Mouse (Mus musculus): ENCODE data around the gene Srek1.

Gene Srek1

DNA sequence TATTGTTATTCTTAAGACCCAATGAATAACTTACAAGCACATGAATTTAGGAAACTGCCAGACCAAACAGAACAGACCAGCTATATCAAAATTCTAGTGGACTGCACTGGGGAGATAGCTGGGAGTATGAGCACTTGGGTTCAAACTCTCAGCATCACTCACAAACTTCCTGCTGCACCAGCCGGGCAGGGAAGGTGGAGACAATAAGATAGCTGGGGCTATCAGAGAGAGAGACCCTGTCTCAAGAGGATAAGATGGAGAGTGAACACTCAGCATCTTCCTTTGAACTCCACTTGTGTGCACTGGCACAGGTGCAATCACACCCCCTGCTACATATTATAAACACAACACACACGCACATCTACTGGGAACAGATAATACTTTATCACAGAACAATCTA lies 47.5 kb downstream of the Srek1 start:
- no peak for DNase-seq (ENCODE audit: inconsistent ontology term)

DNA sequence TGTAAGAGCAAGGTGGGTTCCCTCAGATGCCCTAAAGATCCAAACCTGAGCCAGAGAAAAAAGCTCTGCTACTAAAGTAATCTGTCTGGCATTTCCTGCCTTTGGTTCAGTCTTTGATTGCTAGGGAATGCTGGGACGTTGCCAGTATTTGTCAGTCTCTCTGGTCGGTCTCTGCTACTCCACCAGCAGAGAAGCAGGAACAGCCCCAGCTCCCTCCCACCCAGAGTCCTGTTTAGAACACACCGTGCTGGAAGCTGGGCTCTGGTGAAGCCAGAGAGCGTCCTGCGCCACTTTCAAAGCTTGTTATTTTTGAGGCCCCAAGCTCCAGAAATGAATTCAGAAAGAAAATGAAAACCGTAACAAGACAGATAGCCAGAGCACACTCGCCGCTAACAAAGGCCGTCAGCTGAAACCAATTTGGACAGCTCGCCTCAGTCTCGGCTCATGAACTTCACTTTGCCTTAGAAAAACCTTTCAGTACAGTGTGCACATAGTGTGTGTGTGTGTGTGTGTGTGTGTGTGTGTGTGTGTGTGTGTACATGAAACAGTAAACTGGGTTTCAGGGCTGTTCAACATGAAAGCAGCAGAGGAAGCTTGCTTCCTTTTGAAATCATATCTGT lies 62.9 kb downstream of the Srek1 start:
- peak; percentile 85 for DNase-seq (ENCODE audit: inconsistent ontology term)

DNA sequence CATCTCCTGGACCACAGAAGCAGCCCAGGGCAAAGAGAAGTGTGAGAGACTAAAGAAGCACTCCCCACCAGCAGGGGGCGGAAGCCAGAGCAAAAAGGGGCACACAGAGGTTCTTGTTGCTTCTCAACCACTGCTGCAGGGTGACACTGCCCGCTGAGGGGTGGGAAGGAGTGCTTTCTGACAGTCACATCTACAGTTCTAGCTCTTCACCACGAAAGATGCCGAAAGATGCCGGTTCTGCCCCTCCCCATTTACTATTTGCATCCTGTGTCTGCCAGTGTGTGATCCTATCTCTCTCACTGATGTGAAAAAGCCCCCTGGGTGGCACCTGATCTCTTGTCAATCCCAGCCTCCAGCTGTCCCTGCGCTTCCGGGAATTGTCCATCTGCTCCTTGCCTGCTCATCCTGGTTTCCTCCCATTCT lies 64.0 kb downstream of the Srek1 start:
- DNase-seq (ENCODE audit: inconsistent ontology term) = no peak

DNA sequence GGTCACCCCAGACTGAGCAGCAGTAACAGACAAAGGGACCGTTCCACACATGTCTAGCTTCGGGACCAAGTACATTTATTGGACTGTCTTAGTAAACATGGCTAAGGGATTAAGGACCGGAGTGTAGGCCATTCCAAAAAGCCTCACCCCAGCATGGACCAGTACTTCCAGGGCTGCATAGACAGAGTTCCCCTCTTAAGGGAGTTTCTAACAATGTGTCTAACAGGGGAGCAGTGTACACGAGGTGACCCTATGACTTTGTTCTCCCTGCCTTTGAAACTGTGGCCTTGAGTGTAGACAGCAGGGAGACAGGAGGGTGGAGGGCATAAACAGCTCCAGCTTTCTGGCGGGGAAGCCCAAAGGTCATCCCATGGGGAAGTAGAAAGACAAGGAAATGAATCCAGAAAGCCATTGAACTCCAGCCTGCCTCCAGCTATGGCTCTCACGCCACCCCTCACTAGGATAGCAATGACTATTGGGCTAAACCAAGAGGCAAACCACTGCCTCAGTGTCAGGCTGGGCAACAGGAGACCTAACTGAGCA lies 68.9 kb downstream of the Srek1 start:
- no peak for DNase-seq (ENCODE audit: inconsistent ontology term)

DNA sequence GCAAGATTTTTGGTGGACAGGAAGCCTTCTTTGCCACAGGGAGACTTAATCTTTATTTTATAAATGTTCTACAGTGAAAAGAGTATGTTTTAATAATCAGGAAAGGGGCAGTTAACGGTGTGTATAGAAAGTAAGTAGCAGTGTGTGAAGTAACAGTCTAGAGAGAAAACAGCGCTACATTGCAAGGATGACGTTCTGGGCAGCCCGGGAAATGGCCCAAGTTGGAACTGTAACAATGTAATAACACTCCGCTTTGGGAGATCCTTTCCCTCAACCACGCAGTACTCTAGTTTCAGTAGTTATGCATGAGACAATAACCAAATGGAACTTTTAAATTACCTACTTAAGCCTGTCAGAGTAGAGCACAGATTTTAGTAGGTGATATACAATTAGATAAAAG lies 70.6 kb downstream of the Srek1 start:
- peak; percentile 13 for DNase-seq (ENCODE audit: inconsistent ontology term)

DNA sequence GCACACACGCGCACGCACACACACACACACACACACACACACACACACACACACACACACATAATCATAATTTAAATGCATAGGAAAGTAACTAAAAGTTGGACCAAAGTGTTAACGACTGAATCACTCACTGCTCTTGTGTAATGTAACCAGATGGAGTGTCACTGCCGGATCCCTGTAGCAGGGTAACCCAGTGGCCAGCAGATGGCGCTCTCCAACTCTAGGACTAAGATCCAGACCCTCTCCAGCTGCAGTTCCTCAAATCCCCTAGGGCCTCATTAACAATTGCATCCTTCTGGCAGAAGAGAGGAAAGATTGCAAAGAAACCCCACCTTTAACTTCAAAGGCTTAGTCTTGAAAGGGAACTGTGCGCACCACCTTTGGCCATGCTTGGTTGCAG lies 71.0 kb downstream of the Srek1 start:
- DNase-seq (ENCODE audit: inconsistent ontology term) = peak; percentile 70

DNA sequence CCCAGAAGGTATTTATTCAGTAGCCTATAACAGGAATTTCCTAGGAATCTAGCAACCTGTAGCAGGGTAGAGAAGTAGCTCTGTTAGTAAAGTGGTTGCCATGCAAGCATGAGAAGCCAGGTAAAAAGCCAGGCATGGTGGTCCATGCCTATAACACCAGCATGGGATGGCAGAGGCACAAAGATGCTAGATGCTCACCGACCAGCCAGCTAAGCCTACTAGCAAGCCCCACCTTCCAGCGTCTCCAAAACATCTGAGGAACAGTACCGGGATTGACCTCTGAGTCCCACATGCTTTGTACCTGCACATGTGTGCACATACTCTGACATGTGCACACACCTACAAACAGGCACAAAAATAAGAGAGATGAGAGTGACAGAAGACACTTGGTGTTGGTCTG lies 72.1 kb downstream of the Srek1 start:
- DNase-seq (ENCODE audit: inconsistent ontology term) = no peak

DNA sequence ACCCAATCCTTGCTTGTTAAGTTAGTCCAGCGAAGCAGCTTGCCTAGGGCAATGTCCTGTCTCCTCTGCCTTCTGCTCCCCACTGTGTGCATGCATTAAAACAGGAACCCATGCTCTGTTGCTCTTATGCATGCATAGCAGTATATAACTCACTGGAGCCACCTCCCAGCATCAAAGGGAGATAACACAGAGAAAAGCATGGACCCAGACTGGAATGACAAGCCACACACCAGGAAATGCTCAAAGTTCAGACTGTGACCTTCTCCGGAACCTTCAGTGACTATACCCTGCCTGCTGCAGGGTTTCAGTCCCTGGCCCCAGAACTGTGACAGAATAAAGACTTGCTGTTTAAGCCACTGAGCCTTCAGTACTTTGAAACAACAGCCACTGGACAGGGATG lies 73.7 kb downstream of the Srek1 start:
- no peak for DNase-seq (ENCODE audit: inconsistent ontology term)

DNA sequence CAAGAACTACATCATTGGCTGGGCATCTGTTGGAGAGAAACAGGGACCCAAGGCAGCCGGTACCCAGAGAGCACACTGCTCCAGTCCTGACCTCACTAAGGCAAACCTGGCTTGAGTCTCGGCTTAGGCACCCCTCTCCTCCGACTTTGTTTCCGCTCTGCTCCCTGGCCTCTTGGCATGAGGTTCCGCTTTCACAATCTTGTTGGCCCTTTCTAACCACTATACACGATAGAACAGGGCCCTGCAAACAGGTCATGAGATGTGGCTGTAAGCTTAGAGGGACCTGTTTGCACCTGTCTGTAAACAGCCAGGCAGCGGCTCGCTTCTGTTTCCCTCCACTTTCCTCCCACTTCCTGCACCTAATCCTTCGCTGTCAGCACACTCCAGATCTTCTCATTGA lies 76.4 kb downstream of the Srek1 start:
- no peak for DNase-seq (ENCODE audit: inconsistent ontology term)

DNA sequence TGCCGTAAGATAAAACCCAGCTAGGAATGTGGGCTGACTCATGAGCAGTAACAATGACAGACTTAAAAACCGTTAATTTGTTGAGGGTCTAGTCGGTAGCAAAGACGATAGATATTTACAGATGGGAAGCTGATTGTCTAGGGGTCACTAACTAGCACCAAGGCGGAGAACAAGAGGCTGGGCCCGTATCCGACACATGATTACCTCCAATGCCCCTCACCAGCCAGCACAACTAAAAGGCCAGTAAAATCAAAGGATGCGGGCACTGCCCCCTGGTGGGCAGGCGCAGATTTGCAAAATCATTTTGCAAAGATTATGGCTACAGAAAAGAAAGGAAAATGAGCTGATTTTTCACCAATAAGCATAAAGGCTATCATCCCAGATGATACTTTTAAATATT lies 78.2 kb downstream of the Srek1 start:
- DNase-seq (ENCODE audit: inconsistent ontology term) = peak; percentile 63

DNA sequence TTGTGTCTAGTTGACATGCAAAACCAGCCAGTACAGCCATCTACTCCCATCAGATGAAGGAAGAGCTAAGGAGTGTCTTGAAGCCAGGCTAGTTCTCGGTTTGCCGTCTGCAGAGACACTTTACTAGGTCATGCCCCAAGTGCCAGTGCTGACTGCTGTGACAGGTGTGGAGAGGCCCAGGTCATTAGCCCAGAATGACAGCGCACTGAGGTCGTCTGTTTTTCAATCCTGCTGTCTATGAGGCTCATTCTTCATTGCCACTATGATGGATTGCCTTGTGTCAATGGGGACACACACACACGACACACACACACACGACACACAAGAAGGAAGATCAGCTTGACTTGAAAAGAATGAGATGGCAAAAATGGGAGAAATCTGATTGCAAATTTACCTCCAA lies 79.0 kb downstream of the Srek1 start:
- no peak for DNase-seq (ENCODE audit: inconsistent ontology term)

All from Muller cell, postnatal 12 days (primary cell).